Mouse (Mus musculus): Measurements from ENCODE around the gene Nrxn3. TPM values are rescaled to one million over a fixed set of nuclear protein-coding genes. Genes with fewer than 3 reads are reported as not detected.

Nrxn3 gene
- total RNA-seq, 2 experiments from 2014 or later, result 0.51 to 0.55 TPM

GRCm38 (mm10) chr12:89954441-89955070 is 1231.9 kb downstream of the Nrxn3 start:
- no peak for DNase-seq
- intact Hi-C loops (cut with DNase I; ENCODE audit: low total_unique reads), result no loop called here

DNA sequence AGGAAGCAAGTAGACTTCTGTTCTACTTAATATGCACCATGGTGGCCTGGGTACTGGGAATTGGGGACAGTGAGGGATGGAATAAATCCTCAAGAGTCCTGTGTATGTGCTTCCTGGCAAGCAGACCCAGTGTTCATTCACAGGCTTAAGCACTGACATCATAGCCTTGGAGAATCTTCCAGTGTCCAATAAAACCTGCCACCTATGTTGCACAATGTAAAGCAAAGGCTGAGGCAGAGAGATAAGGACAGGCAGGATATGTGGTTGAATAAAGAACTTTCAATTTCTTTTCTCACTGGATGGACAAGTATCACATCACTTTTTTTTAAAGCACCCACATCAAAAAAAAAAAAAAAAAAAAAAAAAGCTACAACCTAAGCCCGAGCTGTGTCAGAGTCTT is 1240.4 kb downstream of the Nrxn3 start:
- no peak for DNase-seq

DNA sequence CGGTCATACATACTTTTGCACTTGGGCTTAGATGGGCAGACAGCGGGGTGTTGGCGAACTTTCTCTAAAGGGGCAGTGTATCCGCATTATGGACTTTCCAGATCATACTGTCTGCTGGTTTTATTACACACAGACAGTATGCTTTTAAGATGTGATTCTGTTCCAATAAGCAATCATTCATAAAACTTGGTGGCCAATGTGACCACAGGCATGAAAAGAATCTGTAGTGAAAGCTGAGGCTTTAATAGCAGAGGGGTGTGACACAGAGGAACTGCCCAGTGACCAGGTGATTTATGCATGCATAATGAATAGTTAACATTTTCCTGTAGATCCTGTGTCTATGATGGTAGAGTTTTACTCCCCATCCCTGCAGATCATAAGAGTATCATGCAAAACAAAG is 1254.0 kb downstream of the Nrxn3 start:
- DNase-seq, result no peak
- intact Hi-C loops (cut with DNase I; ENCODE audit: low total_unique reads), result no loop called here

More for the DNA sequence above, 1240.4 kb downstream of the Nrxn3 start:
- intact Hi-C loops (cut with DNase I; ENCODE audit: low total_unique reads), result no loop called here

DNA sequence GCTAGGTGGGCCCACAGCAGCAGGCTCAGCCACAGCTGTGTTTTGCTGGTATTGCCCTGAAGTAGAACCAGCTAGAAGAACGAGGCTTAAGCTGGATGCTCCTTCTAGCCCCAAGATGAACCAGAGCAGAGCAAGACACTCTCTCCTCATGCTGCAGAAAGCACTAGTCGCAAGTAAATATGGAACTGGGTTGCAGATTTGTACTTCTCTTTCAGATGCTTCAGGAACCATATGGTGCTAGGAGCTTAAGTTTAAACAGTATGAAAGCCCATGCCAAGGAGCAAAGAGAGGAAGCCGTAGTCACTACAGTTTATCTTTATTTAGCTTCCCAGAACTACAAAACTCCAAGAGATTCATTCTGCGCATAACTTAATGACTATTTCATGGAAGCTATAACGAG is 1254.8 kb downstream of the Nrxn3 start:
- no peak for DNase-seq
- intact Hi-C loops (cut with DNase I; ENCODE audit: low total_unique reads), result no loop called here

GRCm38 (mm10) chr12:89979190-89979589 is 1256.5 kb downstream of the Nrxn3 start:
- intact Hi-C loops (cut with DNase I; ENCODE audit: low total_unique reads), result no loop called here
- no peak for DNase-seq

DNA sequence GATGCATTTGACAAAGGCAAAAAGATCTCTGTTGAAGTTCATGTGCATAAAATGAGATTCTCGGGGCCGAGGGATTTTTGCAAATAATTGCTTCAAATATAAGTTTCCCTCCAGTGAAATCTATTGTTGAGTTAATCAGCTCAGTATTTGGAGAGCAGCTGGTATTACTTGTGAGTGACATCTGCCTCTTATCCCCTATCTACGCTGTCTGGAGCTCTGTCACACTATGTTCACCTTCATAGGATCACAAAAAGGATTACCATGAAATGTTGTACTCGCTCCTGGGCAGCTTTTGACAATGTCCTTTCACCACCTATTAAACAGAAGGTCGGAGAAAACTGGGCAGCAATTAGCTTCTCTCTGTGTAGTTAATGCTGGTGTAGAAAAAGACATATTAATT is 1259.8 kb downstream of the Nrxn3 start:
- intact Hi-C loops (cut with DNase I; ENCODE audit: low total_unique reads), result no loop called here
- DNase-seq, result no peak

GRCm38 (mm10) chr12:89983399-89983798 is 1260.7 kb downstream of the Nrxn3 start:
- intact Hi-C loops (cut with DNase I; ENCODE audit: low total_unique reads), result no loop called here
- no peak for DNase-seq

DNA sequence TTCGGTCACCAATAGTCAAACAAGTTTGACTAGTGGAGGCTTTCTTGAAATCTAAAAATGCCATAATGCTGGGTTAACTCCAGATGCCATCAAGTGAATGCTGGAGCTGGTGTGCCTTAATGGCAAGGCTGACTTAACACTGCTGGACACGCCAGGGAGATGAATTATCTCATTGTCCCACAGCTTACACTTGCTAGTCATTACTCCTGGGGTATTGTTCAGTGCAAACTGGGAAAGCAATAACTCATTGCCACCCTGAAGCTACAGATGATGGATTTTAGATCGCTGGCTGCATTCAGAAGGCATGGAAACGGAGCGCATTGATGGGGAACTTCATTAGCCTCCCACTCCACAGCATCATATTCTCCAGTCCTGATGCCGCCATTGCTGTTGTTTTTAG is 1263.5 kb downstream of the Nrxn3 start:
- DNase-seq, result no peak
- intact Hi-C loops (cut with DNase I; ENCODE audit: low total_unique reads), result no loop called here

DNA sequence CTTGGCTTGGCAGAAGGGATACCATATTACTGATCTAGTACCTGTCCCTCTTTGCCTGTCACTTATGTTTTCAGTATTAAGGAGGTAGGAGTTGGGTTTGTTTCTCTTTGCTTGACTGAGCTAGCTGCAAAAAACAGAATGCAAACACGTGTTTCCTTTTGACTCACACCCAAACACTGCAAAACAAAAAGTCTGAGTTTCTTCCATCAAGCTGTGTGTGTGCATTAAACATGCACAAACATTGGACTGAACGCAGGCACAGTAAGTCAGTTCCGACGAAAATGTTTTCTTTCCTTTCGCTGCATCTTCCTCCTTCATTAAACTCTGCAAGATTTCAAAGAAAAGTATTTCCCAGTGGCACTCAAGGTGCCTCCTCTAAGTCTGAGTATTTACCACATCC is 1270.6 kb downstream of the Nrxn3 start:
- no peak for DNase-seq
- intact Hi-C loops (cut with DNase I; ENCODE audit: low total_unique reads), result no loop called here

DNA sequence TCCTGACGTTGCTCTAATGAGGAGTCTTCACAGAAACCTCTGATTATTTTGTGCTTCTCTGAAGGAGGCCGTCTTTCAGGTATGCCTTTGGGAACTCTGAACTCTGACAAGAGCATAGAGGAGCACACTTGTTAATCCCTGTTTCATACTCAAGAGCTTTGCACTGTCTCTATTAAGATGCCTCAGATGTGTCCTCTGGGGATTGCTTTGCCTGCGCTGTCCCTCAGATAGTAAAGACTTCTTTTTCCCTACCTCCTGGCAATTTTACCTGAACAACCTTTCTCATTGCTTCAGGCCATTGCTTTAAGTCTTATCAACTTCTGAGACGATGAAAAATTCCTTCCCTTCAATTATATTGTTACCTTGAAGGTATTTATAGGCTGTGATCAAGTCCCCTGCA is 1272.7 kb downstream of the Nrxn3 start:
- no peak for DNase-seq
- intact Hi-C loops (cut with DNase I; ENCODE audit: low total_unique reads), result no loop called here

DNA sequence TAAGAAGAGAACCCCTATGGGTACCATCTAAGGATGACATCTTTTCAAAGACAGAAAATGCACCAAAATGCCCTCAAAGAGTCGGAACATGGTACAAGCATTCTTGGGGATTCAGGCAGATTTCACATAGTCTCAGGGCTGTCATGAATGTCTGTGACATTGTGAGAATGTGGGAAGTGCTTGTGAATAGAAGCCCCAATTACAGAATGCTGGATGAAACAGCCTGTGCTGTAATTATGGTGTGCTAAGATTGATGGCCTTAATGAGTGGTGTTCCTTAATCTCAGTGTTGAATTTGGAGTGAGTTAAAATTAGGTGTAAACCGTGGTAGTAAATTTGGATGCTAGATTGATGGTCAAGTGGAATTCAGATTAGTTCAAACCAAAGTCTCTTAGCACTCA is 1287.6 kb downstream of the Nrxn3 start:
- no peak for DNase-seq
- intact Hi-C loops (cut with DNase I; ENCODE audit: low total_unique reads), result no loop called here

- DNase-seq, result no peak
Measured at GRCm38 (mm10) chr12:90013958-90014357, 1291.3 kb downstream of the Nrxn3 start.

DNA sequence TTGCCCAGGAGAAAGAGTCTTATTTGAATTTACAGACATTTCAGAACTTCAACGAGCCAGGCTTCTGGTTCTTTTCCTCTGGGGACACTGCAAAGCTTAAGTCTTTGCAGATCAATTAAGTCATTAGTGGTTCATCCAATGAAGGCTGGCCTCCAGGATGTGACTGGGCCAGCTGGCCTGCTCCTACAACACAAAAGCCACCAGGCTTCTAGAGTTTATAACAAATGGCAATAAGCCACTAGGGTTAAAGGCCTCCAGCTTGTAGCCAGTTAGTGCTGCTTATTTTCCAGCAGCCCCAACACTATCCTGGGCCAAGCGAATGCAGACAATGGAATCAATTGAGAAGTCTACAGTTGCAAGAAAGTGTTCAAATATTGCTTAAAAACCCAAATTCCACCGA is 1304.3 kb downstream of the Nrxn3 start:
- DNase-seq, result peak; percentile 11
- intact Hi-C loops (cut with DNase I; ENCODE audit: low total_unique reads), result no loop called here

More at GRCm38 (mm10) chr12:90013958-90014357, 1291.3 kb downstream of the Nrxn3 start:
- intact Hi-C loops (cut with DNase I; ENCODE audit: low total_unique reads), result no loop called here

GRCm38 (mm10) chr12:90041038-90041437 is 1318.4 kb downstream of the Nrxn3 start:
- intact Hi-C loops (cut with DNase I; ENCODE audit: low total_unique reads), result no loop called here
- no peak for DNase-seq

DNA sequence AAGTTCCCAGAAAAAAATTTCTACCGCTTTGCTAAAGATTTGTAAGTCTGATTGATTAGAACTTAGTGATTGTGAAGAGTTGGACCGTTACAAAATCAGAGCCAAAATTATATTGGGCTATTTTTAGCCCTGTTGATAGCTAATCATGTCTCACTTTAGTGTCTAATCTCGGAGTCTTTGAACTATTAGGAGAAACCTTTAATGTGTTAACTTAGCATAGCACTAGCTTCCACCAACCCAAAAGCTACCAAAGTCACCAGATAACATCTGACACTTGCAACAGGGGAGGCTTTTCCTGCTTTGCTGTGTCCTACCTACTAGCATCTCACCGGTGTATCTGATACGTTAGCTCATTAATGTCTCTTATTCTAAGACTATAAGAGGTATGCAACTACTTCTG is 1333.6 kb downstream of the Nrxn3 start:
- no peak for DNase-seq
- intact Hi-C loops (cut with DNase I; ENCODE audit: low total_unique reads), result no loop called here

GRCm38 (mm10) chr12:90059786-90060185 is 1337.1 kb downstream of the Nrxn3 start:
- intact Hi-C loops (cut with DNase I; ENCODE audit: low total_unique reads), result no loop called here
- DNase-seq, result no peak

DNA sequence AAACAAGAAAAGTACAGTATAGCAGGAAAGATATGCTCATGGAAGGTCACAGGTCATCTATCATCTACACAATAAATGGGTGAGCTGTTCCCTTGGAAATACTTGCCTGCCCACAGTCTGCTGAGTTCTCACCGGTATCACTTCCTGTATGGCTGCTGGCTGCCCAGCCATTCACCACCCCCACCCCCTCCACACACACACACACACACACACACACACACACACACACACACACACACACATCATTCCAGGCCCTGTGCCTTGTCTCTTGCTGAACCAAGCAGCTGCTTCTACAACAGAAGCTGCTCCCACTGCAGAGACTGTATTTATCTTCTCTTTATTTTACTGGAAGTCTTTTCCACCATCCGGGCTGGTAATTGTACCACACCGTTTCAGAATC is 1338.6 kb downstream of the Nrxn3 start:
- DNase-seq, result no peak
- intact Hi-C loops (cut with DNase I; ENCODE audit: low total_unique reads), result no loop called here

DNA sequence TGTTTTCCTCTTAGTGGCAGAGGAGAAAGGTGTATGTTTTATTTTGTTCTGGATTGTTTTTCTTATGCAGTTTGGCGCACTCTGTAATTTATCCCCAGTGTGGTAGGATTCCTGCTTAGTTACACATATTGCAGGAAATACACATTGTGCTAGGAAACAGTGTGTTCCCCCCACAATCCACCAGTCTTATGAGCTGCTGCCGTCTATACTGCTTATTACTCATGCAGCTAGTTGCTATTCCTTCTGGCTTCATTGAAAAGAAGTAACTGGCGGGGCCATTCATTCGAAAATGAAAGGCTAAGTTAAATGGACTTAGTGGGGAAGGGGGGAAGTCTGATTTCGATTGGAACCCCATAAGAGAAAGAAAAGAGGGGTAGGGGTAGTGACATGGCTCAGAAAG is 1339.5 kb downstream of the Nrxn3 start:
- DNase-seq, result no peak
- intact Hi-C loops (cut with DNase I; ENCODE audit: low total_unique reads), result no loop called here

- DNase-seq, result no peak
- intact Hi-C loops (cut with DNase I; ENCODE audit: low total_unique reads), result no loop called here
Measured at GRCm38 (mm10) chr12:90063443-90063842, 1340.8 kb downstream of the Nrxn3 start.

DNA sequence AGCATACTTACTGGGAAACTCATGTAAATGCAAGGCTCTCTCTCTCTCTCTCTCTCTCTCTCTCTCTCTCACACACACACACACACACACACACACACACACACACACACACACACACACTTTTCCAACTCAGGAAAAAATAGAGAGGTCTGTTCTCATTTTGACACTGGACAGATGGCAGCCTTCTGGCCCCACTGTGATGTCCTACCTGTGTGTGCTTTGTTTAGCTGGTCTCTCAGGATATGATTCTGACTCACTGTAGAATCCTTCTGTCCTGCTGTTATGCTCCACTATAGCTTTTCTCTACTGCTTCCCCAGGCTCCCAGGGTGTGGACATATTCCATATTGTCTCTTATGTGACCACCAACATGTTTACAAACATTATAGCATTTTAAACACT is 1363.2 kb downstream of the Nrxn3 start:
- no peak for DNase-seq
- intact Hi-C loops (cut with DNase I; ENCODE audit: low total_unique reads), result no loop called here

DNA sequence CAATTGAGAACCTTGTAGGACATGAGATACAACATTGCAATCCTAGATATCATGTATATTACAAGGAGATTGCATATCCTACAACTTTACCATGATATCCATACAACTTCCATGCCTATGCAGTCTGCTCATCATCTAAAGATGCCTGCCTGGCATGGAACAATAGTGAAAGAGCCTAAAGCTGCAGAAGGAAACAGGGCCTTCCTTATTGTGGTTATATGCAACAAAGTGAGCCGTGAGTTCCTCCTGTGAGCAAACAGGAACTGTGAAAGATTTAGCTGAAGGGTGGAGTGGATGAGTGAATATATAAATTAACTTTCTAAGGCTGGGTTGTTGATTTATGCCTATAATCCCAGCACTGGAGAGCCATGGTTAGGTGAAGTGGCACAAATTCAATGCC is 1373.1 kb downstream of the Nrxn3 start:
- intact Hi-C loops (cut with DNase I; ENCODE audit: low total_unique reads), result no loop called here
- DNase-seq, result no peak

- no peak for DNase-seq
- intact Hi-C loops (cut with DNase I; ENCODE audit: low total_unique reads), result no loop called here
Measured at GRCm38 (mm10) chr12:90113351-90113791, 1390.7 kb downstream of the Nrxn3 start.

All from gastrocnemius, postnatal 14 days (tissue).